Mouse (Mus musculus): ENCODE data around the gene Slc22a20. TPM values are rescaled to one million over a fixed set of nuclear protein-coding genes. Genes with fewer than 3 reads are reported as not detected.

Slc22a20 gene
- total and polyA plus RNA-seq, 2 experiments from 2014 or later, result not detected

DNA sequence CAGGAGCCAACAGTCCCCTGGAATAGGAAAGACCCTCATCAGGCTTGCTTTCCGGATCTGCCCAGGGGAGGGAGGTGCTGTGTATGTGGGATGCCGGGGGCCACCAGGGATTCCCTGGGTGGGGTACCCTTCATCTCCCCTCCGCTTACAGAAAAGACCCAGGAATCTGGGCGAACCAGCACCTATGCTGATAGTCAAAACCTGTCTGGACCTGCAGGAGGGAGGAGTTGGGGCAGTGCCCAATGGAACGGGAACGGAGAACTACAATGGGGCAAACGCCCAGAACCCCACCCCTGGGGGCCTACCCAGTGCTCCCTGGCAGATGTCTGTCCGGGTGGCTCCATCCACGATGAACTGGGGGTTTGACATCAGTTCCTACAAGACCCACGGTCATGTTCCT is 27.7 kb upstream of the Slc22a20 start:
- no peak overlapping the region for H3K4me2 ChIP-seq (ENCODE audit: low read depth, low read length)
- H3K9me3 ChIP-seq (replicated peaks; ENCODE audit: control insufficient read depth, low read length), result no peaks in the 10 kb centered on the region
- TF ChIP-seq CTCF (IDR thresholded peaks at IDR 0.05; ENCODE audit: low read depth) (no peak), EP300 (IDR thresholded peaks at IDR 0.05; ENCODE audit: low read depth) (no peak)
- no peak overlapping the region for H3K27ac ChIP-seq (ENCODE audit: low read depth)
- H3K36me3 ChIP-seq (replicated peaks; ENCODE audit: control insufficient read depth, insufficient read depth, low read length), result peaks cover 8% of the 10 kb centered on the region; the same call in 1 of the 2 replicates
- no peak overlapping the region for H3K4me3 ChIP-seq (ENCODE audit: low read depth, low read length)
- 90% methylated on average over 10 of the region's 10 CpGs for WGBS
- no peak overlapping the region for H3K9ac ChIP-seq (replicated peaks; ENCODE audit: low read depth, low read length)
- ATAC-seq (ENCODE audit: insufficient read depth, low read depth) (no peak), DNase-seq (ENCODE audit: low spot score) (no peak)
- no peaks in the 10 kb centered on the region; the same call in 1 of the 2 replicates for H3K27me3 ChIP-seq (ENCODE audit: control insufficient read depth, insufficient read depth, low read length)
- H3K4me1 ChIP-seq (ENCODE audit: control insufficient read depth, insufficient read depth), result peaks cover 6% of the 10 kb centered on the region

DNA sequence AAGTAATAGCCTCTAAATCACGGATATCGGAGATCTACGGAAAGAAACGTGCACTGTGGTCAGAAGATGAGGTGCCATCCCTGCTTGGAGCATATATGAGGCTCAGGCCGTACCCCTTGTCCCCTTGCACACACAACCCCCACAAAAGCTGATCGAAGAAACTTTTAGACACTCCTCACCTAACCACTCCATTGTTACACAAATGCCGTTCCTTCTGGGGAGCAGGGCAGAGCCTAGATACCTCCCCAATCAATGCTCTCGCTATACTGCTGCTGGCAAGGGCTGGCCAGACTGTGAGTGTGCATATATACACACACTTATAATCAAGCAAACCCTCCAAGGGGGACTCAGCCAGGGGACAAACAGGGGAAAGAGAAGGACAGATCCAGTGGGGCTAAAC is 23.2 kb upstream of the Slc22a20 start:
- H3K4me2 ChIP-seq (ENCODE audit: low read depth, low read length), result no peak overlapping the region
- H3K9ac ChIP-seq (replicated peaks; ENCODE audit: low read depth, low read length), result no peak overlapping the region
- no peak overlapping the region for H3K27ac ChIP-seq (ENCODE audit: low read depth)
- H3K4me1 ChIP-seq (ENCODE audit: control insufficient read depth, insufficient read depth), result no peaks in the 10 kb centered on the region
- H3K36me3 ChIP-seq (replicated peaks; ENCODE audit: control insufficient read depth, insufficient read depth, low read length), result peaks cover 14% of the 10 kb centered on the region
- no peaks in the 10 kb centered on the region for H3K9me3 ChIP-seq (replicated peaks; ENCODE audit: control insufficient read depth, low read length)
- no peak overlapping the region for H3K4me3 ChIP-seq (ENCODE audit: low read depth, low read length)
- whole genome bisulfite sequencing, result 82% methylated on average over 8 of the region's 8 CpGs
- no peak for ATAC-seq (ENCODE audit: insufficient read depth, low read depth)
- no peaks in the 10 kb centered on the region; the same call in 1 of the 2 replicates for H3K27me3 ChIP-seq (ENCODE audit: control insufficient read depth, insufficient read depth, low read length)
- no peak for TF ChIP-seq CTCF (IDR thresholded peaks at IDR 0.05; ENCODE audit: low read depth)
- no peak for TF ChIP-seq EP300 (IDR thresholded peaks at IDR 0.05; ENCODE audit: low read depth)
- DNase-seq (ENCODE audit: low spot score), result no peak

DNA sequence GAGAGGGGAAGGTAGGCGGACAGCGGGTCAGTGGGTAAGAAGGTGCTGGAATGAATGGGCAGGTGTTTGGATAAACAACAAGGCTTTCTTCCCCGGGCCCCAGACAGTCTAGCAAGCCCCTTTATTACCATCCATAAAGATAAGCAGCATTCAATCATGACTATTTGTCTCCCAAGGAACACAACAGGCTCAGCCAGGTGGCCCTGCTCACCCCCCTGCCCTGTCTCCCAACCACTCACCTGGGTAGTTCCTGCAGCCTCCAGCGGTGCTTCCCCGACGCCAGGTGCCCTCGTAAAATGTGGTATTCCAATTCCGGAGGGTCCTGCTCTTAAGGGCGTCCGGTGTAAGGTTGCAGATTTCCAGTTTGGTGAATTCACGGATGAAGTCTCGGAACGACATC is 21.1 kb upstream of the Slc22a20 start:
- ATAC-seq (ENCODE audit: insufficient read depth, low read depth) (no peak), DNase-seq (ENCODE audit: low spot score) (no peak)
- no peak overlapping the region for H3K4me3 ChIP-seq (ENCODE audit: low read depth, low read length)
- H3K9me3 ChIP-seq (replicated peaks; ENCODE audit: control insufficient read depth, low read length), result no peaks in the 10 kb centered on the region
- H3K4me1 ChIP-seq (ENCODE audit: control insufficient read depth, insufficient read depth), result no peaks in the 10 kb centered on the region
- no peak overlapping the region for H3K27ac ChIP-seq (ENCODE audit: low read depth)
- peaks cover 14% of the 10 kb centered on the region for H3K36me3 ChIP-seq (replicated peaks; ENCODE audit: control insufficient read depth, insufficient read depth, low read length)
- H3K27me3 ChIP-seq (ENCODE audit: control insufficient read depth, insufficient read depth, low read length), result no peaks in the 10 kb centered on the region
- no peak overlapping the region for H3K9ac ChIP-seq (replicated peaks; ENCODE audit: low read depth, low read length)
- WGBS, result 90% methylated on average over 13 of the region's 13 CpGs
- H3K4me2 ChIP-seq (ENCODE audit: low read depth, low read length), result no peak overlapping the region
- no peak for TF ChIP-seq EP300 (IDR thresholded peaks at IDR 0.05; ENCODE audit: low read depth)

DNA sequence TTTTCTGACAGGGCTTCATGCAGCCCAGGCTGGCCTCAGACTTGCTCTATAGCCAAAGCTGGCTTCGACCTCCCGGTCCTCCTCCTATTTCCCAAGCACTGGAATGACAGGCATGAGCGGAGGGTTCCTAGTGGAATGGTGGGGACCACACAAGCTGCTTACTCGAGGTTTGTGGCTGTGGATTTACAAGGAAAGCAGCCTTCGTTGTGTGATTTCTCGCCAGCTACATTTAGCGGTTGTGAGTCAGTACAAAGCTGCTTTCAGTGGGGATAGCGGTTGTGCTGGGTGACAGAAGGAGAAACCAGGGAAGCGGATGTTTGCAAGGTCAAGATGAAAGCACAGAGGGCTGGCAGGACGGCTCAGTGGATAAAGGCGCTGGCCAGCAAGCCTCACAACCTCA is 19.6 kb upstream of the Slc22a20 start:
- 67% methylated on average over 11 of the region's 11 CpGs for WGBS

DNA sequence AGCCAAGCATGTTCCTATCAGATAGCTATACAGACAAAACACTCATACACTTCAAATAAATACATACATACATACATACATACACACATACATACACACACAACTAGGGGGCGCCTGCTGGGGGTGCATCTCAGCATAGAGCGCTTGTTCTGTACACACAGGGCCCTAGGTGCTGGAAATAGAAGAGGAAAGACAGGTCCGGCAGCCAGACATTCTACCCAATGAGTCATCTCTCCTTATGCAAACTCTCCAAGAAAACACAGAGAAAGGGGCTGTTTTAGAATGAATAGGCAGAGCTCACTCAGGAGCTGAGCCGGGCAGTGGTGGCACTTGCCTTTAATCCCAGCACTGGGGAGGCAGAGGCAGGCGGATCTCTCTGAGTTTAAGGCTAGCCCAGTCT is 14.0 kb upstream of the Slc22a20 start:
- WGBS, result 72% methylated on average over 5 of the region's 5 CpGs
- Histone ChIP-seq H3K4me3 (ENCODE audit: low read depth, low read length) (no peak overlapping the region), H3K27me3 (ENCODE audit: control insufficient read depth, insufficient read depth, low read length) (no peaks in the 10 kb centered on the region), H3K27ac (ENCODE audit: low read depth) (no peak overlapping the region), H3K4me2 (ENCODE audit: low read depth, low read length) (no peak overlapping the region), H3K36me3 (replicated peaks; ENCODE audit: control insufficient read depth, insufficient read depth, low read length) (no peaks in the 10 kb centered on the region), H3K4me1 (ENCODE audit: control insufficient read depth, insufficient read depth) (no peaks in the 10 kb centered on the region), H3K9ac (replicated peaks; ENCODE audit: low read depth, low read length) (no peak overlapping the region), H3K9me3 (replicated peaks; ENCODE audit: control insufficient read depth, low read length) (no peaks in the 10 kb centered on the region)
- TF ChIP-seq EP300 (IDR thresholded peaks at IDR 0.05; ENCODE audit: low read depth) (no peak), CTCF (IDR thresholded peaks at IDR 0.05; ENCODE audit: low read depth) (no peak)
- DNase-seq (ENCODE audit: low spot score), result no peak
- ATAC-seq (ENCODE audit: insufficient read depth, low read depth), result no peak

More for the DNA sequence above, 19.6 kb upstream of the Slc22a20 start:
- no peaks in the 10 kb centered on the region for H3K4me1 ChIP-seq (ENCODE audit: control insufficient read depth, insufficient read depth)
- DNase-seq (ENCODE audit: low spot score) (no peak), ATAC-seq (ENCODE audit: insufficient read depth, low read depth) (no peak)
- no peaks in the 10 kb centered on the region for H3K9me3 ChIP-seq (replicated peaks; ENCODE audit: control insufficient read depth, low read length)
- no peak overlapping the region for H3K9ac ChIP-seq (replicated peaks; ENCODE audit: low read depth, low read length)
- peaks cover 14% of the 10 kb centered on the region for H3K36me3 ChIP-seq (replicated peaks; ENCODE audit: control insufficient read depth, insufficient read depth, low read length)
- H3K4me2 ChIP-seq (ENCODE audit: low read depth, low read length), result no peak overlapping the region
- no peak overlapping the region for H3K27ac ChIP-seq (ENCODE audit: low read depth)
- no peaks in the 10 kb centered on the region for H3K27me3 ChIP-seq (ENCODE audit: control insufficient read depth, insufficient read depth, low read length)
- no peak overlapping the region for H3K4me3 ChIP-seq (ENCODE audit: low read depth, low read length)
- TF ChIP-seq EP300 (IDR thresholded peaks at IDR 0.05; ENCODE audit: low read depth), result no peak
- no peak for TF ChIP-seq CTCF (IDR thresholded peaks at IDR 0.05; ENCODE audit: low read depth)

DNA sequence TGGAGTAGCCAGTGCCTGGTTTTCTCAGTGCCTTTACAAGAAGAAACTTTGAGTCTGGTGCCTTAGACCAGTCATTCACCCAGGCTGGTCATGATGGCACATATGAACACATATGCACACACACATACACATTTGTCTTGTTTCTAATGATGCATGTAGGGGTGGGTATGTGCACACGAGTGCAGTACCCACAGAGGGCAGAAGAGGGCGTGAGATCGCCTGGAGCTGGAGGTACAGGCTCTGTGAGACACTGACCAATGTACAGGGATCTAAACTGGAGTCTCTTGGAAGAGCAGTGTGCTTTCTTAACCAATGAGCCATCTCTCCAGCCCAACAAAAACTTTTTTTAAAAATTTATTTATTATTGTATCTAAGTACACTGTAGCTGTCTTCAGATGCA is 12.2 kb upstream of the Slc22a20 start:
- TF ChIP-seq CTCF (IDR thresholded peaks at IDR 0.05; ENCODE audit: low read depth), result no peak
- TF ChIP-seq EP300 (IDR thresholded peaks at IDR 0.05; ENCODE audit: low read depth), result no peak
- Histone ChIP-seq H3K9me3 (replicated peaks; ENCODE audit: control insufficient read depth, low read length) (no peaks in the 10 kb centered on the region), H3K4me3 (ENCODE audit: low read depth, low read length) (no peak overlapping the region), H3K27ac (ENCODE audit: low read depth) (no peak overlapping the region), H3K36me3 (replicated peaks; ENCODE audit: control insufficient read depth, insufficient read depth, low read length) (peaks cover 4% of the 10 kb centered on the region; the same call in 1 of the 2 replicates), H3K4me1 (ENCODE audit: control insufficient read depth, insufficient read depth) (no peaks in the 10 kb centered on the region), H3K9ac (replicated peaks; ENCODE audit: low read depth, low read length) (no peak overlapping the region), H3K27me3 (ENCODE audit: control insufficient read depth, insufficient read depth, low read length) (no peaks in the 10 kb centered on the region), H3K4me2 (ENCODE audit: low read depth, low read length) (no peak overlapping the region)
- WGBS, result 74% methylated on average over 3 of the region's 3 CpGs
- ATAC-seq (ENCODE audit: insufficient read depth, low read depth), result no peak
- no peak for DNase-seq (ENCODE audit: low spot score)

Data from heart, postnatal 0 days (tissue).